Mouse (Mus musculus): ENCODE measurements around the gene Spns3.

DNA sequence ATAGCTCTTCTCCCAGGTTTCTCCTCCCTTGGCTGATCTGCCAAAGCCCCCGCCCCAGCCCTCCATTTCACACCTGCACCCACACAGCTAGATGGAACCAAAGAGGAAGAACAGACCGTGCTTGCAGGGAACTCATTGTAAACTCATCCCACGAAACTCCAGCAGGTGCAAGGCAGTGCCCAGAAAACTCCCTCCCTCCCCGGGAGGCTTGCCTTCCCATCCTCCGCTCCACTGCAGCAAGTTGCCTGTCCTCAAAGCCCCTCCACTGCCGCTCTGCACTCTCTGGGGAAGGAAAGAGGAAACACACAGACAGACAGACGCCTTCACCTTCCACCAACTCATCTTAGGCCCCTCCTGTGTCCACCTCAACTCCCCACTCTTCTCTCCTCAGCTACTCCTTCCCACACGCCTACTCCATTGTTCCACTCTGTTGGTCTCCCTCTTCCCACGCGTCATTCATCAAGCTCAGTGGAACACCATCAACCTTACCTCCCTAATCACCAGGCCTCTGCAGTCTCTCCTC lies 16.6 kb upstream of the Spns3 start:
- TF ChIP-seq POLR2AphosphoS2 (IDR thresholded peaks at IDR 0.05; ENCODE audit: low read length) (no peak), MEF2A (IDR thresholded peaks at IDR 0.05; ENCODE audit: extremely low read depth, insufficient replicate concordance, low read depth, low read length, poor library complexity, severe bottlenecking) (no peak), CTCF (IDR thresholded peaks at IDR 0.05 in 2 of 3, conservative IDR thresholded peaks at IDR 0.05 in 1 of 3; ENCODE audit: control insufficient read depth in 1 of 3, insufficient read depth in 1 of 3, low read depth in 2 of 3, low read length in 3 of 3, poor library complexity in 1 of 3, severe bottlenecking in 1 of 3) (no peak), USF1 (IDR thresholded peaks at IDR 0.05; ENCODE audit: low read depth, low read length) (no peak), TAL1 (IDR thresholded peaks at IDR 0.05; ENCODE audit: low read length) (no peak), MYB (IDR thresholded peaks at IDR 0.05; ENCODE audit: low read depth, low read length) (no peak), EP300 (IDR thresholded peaks at IDR 0.05; ENCODE audit: low read depth in 1 of 2, low read length in 2 of 2) (no peak), SMC3 (IDR thresholded peaks at IDR 0.05; ENCODE audit: low read depth, low read length) (no peak), NELFE (IDR thresholded peaks at IDR 0.05; ENCODE audit: low read depth, low read length) (no peak)

Measured in MEL (cell line).